Mouse (Mus musculus) heart, postnatal 36 days (tissue): ENCODE measurements around the gene Fxyd3. TPM values are rescaled to one million over a fixed set of nuclear protein-coding genes. Genes with fewer than 3 reads are reported as not detected.
A peak's percentile ranks its signal among the peaks of the same experiment; 100 is the strongest.

Experiments used
- DNase-seq, 2 experiments: peaks; one replicate each; pipeline ENCODE4 v3.0.0; 2021 to 2022
- intact Hi-C: fragments of 180-260 bp; cut with DNase I; formaldehyde crosslinking; loops from one replicate; pipeline ENCODE4 v1.15.1; 2025
- total RNA-seq, 2 experiments: library from RNA; stranded (reverse); gene quantifications; 2 replicates each; pipeline ENCODE4 v1.2.3; 2021

Fxyd3 gene
- total RNA-seq, 2 experiments from 2014 or later: 1.1 to 2.3 TPM

DNA sequence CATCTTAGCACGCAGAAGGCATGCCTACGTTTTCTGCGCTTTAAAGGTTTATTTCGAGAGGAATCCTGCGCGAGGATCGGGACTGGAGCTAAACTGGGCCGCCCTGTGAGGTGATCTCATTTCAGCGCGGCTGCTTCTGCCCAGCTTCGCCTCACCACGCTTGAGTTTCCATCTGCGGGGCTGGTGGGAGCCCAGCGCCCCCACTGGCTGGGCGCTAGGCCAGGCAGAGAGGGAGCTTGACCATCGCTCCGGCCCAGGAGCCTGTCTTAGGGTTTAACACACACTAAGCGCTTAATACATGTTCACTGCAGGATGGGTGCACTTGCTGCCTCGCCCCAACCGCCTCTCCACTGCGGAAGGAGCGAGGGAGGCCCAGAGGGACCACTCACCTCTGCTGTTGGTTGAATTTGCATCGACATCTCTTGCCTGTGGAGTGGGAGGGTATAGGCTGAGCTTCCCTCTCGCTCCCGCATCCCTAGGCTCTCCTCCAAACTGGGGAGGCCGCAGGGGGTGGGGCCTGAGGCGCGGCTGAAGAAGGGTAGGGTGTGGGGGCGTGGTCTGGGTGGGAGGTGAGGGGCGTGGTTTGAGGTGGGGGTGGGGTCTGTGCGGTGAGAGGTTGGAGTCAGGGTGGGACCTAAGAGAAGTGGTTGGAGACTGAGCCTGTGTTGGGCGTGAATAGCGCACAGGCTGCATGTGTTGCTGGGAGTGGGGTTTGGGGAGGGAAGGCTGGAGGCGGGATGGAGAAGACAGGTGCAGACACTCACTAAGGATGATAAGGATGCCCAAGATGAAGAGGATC, 23.7 kb downstream of the Fxyd3 start:
- peak in 1 of 2 experiments; percentile 48 for DNase-seq
- intact Hi-C loops: loop anchor here (5.0 kb wide), 1 partner anchor 96 kb away; the partner anchor contains the start of gene Usf2

DNA sequence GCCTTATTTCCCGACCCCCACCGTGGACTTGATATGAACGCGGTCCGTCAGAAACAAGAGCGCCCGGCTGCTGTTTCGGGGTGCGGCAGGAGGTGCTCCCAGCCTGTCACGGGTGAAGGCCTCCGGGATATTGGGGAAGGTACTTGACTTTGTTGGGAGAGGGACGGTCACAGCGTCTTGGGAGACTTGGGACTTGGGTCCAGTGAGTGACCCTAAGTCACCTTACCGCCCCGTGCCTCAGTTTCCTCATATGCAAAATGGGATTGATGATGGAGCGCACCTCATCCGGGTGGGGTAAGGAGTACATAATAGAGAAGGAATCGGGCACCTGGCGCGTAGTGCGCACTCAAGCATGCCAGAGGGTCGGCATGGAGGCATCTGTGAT, 24.3 kb downstream of the Fxyd3 start:
- no peak for DNase-seq
- intact Hi-C loops: loop anchor here (5.0 kb wide), 1 partner anchor 95 kb away; the partner anchor contains the start of gene Usf2

DNA sequence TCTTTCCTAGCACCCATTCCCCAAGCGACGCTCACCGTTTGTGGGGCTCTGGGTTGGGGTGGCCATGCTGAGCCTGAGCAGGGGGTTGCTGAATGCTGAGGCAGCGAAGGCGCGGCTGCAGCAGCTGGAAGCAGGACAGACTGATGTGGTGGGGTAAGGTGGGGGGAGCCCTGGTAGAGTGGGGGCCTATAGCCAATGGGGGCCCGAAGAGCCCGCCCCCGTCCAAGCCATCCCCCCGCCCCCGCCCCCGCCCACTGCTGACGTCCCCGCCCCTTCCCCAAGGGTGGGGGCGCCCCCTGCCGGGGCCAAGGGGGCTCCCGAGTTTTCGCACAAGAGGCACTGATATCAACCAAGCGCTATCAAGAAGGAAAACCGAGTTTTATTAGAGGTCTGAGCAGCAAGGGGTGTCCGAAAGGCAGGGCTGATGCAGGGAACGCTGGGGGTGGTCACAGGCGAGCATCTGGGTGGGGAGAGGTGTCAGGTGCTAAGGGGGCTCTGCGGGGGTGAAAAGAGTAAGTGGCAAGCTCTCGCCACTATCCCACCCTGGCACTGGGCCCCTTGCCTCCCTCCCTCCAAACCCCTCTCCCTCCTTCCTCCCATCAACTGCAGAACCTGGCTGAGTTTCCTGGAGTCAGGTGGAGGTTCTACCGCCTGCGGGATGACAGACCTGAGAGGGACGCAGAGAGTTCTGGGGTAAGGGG, 25.0 kb downstream of the Fxyd3 start, which contains the start of gene Fxyd7:
TSS of gene Fxyd7 (minus strand) at position 147 of the 701 bp plus-strand sequence.
- intact Hi-C loops: loop anchor here (2.0 to 5.0 kb wide), 2 partner anchors 77 to 94 kb away; partner anchors contain the start of gene Usf2
- no peak for DNase-seq

DNA sequence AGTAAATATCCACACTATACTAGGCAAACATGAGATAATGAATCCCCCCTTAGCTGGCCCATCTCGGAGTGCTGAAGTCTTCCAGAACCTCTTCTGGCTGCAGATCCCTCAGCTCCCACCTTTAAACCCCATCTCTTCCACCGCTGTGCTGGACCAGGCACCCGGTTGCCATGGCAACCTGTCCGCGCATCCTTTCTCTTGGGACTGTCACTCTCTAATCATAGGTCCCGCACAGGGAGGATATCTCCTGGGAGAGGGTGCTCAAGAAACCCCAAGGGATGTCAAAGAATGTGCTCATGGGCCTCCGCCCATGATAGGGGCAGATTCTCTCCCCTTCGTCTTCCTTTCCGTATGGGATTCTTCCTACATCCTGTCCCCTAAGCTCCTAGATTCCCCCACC, 25.6 kb downstream of the Fxyd3 start:
- intact Hi-C loops: loop anchor here (2.0 to 5.0 kb wide), 2 partner anchors 76 to 94 kb away; partner anchors contain the start of gene Usf2
- DNase-seq: no peak

DNA sequence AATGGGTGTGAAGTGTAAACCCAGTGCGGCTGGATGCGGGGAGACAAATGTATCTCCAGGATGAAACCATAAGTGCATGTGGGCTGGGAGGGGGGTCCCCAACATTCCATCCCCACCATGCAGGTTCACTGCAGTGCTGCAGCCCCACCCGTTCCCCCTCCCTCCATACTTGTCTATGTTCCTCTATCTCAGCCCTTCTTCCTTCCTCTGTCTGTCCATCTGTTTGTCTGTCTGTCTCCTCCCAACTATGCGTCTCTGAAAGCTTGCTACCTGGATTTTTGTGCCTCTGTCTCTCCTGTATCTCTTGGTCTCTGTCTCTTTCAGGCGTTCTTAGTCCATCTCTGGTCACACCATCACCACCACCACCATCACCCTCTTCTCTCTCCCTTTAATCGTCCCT, 26.0 kb downstream of the Fxyd3 start:
- no peak for DNase-seq
- intact Hi-C loops: loop anchor here (2.0 to 5.0 kb wide), 2 partner anchors 76 to 93 kb away; partner anchors contain the start of gene Usf2

DNA sequence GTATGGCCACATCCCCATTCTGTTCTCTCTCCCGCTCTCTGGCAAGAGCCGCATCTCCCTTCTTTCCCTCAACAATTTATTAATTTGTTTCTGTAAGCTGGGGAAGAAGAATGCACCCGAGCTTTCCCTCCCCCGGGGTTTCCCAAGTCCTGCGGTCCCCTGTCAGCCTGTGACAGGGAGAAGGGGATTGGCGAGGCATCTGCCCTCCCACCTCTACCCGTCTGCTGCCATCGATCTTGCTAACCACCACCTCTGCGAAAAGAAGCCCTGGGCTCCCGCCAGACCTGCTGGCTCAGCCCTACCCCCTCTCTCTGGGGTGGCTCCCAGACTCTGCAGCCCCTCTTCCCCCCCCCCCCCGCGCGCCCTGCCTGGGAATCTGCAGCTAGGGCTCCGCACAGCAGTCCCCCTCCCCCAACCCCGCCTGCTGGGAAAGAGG, 26.6 kb downstream of the Fxyd3 start:
- intact Hi-C loops: loop anchor here (2.0 to 5.0 kb wide), 2 partner anchors 75 to 93 kb away; partner anchors contain the start of gene Usf2
- no peak for DNase-seq

DNA sequence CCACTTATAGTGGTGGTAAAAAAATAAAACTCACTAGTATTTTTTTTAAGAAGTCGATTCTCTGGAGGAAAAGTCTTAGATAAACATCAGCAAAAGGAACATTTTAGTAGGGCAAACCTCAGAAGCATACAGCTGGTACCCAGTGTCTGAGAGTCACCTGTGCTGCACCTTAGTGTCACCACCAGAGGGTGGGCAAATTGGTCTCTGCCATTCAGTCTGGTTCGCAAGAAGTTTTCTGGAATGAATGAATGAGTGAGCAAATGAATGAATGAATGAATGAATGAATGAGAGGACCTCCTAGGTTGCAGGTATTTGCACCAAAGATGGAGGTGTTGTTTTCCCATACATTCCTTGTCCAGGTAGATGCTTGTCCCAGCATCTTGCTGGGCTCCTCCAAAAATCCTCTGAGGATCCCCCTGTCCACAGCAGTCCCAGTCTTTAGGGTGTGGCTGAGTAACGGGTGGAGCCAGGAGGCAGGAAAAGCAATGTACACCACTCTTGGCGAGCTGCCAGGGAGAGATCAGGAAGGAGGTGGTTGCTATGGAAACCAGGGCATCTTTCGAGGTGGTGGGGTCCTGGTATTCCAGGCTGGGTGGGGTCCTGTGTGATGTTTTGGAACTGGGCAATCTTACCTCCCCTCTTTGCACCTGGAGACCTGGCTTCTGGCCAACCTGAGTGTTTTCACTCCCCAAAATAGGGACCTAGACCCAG, 27.2 kb downstream of the Fxyd3 start:
- DNase-seq: no peak
- intact Hi-C loops: no loop called here

DNA sequence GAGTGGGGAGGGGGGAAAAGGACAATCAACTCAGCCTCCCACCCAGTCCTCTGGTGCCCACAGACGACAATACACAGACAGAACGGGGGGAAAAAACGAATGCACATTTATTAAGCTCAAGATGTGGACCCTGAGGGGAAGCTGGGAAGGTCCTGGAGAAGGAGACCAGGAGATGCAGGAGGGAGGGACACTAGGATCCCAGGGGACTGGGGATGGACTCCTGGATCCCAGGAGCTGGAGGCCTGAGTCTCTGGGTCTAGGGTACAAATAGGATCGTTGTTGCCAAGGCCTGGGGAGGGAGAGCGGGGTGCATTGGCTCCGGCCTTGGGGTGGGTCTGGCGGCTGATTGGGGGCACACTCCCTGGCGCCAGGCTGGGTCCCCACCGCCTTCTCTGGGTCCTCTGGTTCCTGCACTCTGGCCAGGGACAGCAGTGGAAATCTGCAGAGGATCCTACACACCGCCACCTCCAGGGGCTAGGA, 34.0 kb downstream of the Fxyd3 start, which contains the start of gene Fxyd5:
TSS of gene Fxyd5 (minus strand) at position 51 of the 480 bp plus-strand sequence.
- DNase-seq: no peak
- intact Hi-C loops: no loop called here

DNA sequence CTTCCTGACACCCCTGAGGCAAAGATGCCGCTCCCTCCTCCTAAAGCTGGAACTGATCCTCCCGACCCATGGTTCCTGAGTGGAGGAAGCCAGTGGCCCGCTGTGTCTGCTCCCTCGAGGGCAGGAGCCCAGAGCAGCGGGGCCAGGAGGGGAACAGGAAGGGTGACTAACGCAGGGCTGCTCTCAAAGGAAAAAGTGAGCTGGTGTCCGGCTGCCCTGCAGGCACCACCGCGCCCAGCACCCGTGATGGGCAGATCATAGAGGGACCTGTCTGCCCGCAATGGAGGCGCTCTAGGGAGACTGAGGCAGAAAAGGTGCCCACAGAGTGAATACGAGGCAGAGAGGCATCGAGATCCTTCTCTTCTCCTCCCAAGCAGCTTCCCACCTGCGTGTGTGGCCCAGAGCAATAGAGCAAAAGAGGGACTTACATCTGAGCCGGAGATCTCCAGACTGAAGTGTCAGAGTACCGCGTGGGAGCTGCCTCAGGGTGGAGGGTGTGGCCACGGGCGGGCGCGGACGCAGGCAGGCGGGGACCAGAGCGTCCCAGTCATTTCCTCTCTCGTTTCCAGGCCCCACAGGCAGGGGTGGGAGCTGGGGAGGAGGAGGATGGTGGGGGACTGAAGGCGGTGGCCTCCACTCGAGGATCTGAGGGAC, 34.7 kb downstream of the Fxyd3 start:
- intact Hi-C loops: no loop called here
- peak; percentile 73 to 76 for DNase-seq

DNA sequence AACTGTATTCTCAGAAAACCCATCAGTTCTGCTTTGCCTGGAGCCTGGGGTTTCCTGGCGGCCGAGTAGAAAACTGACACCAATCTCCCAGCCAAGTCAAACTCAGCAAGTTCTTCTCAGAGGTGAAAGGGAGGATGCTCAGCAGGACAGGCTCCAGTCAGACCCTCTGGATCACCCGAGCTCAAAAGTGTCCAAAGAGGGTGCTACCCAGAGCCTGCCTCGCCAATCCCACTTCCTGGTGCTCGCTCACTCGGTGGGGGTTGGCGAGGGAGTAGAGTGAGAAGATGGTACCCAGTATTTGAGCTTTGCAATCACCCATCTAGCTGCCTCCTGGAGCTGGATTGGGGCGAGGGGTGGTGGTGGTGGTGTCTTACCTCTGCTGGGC, 35.5 kb downstream of the Fxyd3 start:
- DNase-seq: no peak
- intact Hi-C loops: no loop called here

DNA sequence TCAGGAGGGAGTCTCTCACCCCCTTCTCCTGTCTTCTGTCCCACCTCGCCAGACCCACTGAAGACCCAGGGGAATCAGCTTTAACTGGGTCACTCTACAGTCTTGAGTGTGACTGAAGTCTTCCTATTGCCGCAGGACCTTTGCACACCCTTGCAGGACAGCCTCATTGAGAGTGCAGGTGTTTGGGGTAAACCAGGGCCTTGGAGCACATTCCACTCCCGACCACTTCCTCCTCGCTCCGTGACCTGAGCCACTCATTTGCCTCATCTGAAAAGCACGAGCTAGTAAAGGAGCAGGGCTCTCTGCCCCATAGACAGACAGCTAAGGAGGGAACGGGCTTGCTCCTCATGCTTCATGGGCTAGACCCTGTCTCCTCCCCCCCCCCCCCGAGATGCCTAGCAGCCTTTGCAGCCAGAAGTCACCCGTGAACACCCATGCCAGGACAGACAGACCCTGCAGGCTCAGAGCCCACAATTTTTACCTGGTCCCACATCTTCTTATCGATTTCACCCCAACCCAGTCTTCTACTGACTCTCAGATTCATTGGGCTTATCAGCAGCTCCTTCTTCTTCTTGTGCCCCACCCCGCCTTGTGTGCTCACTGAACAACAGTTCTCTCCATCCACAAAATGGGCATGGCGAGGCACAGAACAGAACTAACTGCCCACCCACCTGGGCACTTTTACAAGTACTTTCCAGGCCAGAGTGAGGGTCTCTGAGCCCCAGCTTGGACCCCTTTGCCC, 36.1 kb downstream of the Fxyd3 start:
- intact Hi-C loops: no loop called here
- no peak for DNase-seq

DNA sequence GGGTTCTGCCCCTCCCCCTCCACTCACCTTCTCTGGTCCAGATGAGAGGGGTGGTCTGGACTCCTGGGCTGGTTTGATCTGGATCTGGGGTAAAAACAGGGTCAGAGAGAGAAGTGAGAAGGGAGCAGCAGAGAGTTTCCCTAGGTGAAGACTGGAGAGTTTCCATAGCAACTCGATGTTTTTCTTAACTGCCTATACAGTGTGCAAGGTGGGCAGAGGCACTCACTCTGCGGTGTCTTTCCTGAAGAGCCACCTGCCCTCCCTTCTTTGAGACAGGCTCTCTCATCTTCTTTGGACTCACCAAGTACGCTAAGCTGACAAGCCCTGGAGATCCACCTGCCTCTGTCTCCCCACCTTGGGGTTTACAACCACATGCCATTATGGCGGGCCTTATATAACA, 37.5 kb downstream of the Fxyd3 start:
- DNase-seq: no peak
- intact Hi-C loops: no loop called here

DNA sequence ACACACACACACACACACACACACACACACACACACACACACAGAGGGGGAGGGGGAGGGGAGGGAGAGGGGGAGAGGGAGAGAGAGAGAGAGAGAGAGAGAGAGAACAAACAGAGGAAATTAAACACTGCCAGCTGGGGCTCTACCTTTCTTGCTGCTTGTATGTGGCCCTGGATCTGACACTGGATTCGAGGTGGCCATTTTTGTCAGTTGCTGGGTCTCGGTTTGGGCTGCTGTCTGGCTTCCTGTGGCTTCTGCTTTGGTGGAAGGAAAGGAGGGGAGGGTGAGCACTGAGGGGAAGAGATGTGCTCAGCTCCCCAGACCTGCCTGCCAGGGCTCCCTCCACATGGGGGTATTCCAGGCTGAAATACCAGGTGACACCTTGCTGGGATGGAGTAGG, 38.8 kb downstream of the Fxyd3 start:
- intact Hi-C loops: no loop called here
- no peak for DNase-seq

DNA sequence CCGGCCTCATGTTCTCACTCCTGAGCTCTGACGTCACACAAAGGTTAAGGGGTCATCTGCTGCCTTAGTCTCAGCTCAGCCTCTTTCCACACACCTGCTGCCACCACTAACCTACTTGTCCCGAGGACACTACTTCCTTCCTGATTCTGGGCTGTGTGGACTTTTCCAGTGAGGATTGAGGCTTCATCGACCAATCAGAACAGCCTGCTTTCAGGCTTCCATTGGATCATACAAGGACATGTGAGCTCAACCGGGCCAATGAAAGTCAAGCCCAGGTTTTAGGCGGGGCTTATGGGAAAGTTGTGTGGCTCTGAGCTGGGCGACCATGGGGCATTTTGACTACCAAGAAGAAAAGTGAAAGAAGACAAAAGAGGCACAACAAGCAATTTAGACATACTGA, 39.6 kb downstream of the Fxyd3 start:
- intact Hi-C loops: no loop called here
- no peak for DNase-seq

DNA sequence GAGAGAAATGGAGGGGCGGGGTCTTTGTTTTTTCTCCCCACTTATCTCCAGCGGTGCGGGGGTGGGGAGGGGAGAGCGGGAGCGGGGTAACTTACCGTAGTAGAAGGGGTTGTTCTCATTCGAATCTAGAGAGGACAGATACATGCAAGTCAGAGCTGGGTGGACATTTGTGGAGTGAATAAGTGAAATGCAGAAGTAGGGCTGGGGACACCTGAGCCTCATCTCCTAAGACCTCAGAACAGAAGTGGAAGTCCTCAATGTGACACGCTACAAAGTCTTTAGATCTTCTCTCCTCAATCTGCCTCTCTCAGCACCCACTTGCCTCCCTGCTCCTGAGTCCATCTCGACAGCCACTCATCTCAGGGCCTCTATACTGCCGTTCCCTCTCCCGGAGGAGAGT, 41.2 kb downstream of the Fxyd3 start:
- intact Hi-C loops: no loop called here
- no peak for DNase-seq

DNA sequence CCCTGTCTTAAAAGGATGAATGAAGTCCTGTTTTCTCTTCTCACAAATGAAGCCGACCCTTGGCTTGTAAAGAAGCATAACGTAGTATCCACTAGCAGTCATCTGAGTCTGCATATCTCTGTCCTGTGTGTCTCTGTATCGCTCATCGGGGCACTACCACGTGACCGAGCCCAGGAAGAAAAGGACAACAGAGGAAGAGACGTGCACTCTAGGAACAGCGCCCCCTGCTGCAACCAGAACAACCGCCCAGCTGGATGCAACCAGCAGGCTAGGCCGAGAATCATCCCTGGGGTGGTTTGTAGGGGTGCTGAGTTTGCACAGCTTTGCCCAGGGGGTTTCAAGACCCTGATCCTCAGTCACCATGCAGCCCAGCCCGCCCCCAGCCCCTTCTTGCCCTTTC, 41.7 kb downstream of the Fxyd3 start:
- no peak for DNase-seq
- intact Hi-C loops: no loop called here

DNA sequence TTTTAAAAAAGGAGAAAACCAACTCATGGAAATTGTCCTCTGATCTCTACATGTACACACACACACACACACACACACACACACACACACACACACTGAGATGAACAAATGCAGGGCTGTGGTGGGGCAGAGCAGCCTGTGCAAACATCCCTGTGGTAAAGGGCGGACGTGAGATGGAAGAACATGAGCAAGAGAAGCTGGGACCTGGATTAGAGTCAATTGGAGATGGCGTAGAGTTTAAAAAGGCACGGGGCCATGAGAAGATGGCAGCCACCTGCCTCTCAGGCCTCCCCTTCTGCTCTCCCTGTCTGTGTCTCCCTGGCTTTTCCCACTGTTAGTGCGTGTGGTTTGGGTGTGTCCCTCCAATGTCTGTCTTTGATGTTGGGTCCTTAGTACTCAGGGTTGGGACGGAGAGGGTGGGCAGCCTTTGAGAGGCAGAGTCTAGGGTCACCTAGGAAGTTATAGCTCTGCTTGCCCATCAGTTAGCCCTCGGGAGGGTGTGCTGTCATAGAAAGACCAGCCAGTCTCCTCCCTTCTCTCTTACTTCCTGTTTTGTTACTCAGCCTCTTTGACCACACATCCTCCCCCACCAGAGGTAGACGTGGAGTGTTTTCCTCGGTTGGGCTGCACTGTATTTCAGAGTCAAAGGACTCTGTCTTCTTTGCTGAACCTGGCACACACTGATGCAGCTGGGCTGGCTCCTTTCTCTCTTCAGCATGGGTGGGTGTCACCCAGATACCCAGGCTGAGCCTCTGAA, 42.9 kb downstream of the Fxyd3 start:
- DNase-seq: no peak
- intact Hi-C loops: no loop called here

DNA sequence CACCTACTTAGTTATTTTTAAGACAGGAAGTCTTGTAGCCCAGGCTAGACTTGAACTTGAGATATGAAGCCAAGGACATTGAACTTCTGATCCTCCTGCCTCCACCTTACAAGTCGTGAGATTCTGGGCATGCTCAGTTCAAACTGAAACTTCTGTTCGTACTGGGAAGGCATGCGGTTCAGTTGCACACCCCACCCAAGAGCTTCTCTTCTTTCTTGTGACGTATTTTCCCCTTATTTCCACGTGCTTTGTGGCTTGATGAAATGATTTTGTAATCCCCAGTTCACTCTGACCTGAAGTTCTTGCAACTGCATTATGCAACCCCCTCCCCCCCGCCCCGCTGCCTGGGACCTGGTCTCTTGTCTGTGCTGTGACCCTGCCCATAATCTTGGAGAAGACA, 44.8 kb downstream of the Fxyd3 start:
- intact Hi-C loops: no loop called here
- no peak for DNase-seq

DNA sequence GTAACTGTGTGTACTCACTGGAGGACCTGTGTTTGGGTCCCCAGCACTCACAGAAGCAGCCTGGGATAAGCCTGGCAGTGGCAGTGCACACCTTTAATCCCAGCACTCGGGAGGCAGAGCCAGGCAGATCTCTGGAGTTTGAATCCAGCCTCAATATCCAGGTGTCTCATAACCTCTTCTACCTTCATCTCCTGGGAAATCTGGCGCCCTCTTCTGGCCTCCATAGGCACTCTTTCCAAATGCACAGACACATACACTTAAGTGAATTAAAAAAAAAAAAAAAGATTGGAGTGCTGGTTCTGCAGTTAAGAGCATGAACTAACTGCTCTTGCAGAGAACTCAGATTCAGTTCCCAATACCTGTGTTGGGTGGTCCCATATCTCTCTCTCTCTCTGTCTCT, 45.8 kb downstream of the Fxyd3 start:
- intact Hi-C loops: no loop called here
- no peak for DNase-seq
